ENCODE assay signal across 29 mouse cellular contexts in the genomic region with DNA sequence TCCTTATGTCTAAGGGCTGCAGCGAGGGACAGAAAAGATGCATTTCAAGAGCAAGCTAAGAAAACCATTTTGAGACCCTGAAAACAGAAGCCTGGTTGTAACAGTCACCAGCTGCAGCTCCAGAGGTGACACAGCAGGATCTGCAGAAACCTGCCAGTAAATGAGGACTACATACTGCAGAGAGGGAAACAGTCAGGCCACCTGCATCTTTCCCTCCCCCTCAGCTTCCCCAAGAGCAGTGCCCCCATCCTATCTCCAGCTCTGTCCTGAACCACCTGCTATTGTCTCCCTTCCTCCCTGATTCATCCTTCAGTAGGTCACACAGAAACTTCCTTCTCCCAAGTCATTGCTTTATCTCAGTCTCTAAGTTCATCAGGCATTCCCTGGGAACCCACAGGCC.
A peak's percentile ranks its signal among the peaks of the same experiment; 100 is the strongest.
DNase-seq lines count a peak whose midpoint lies in the region; ATAC-seq lines count a peak whose summit lies in the region.
"Had no signal": no experiment of that assay in that cellular context is flagged by ENCODE, and none has a peak within 500 bp of the region (broad histone marks: within the 10 kb centered on the region; RNA-seq: fewer than 3 reads in every experiment).

No protein-coding gene starts in this region.

- no peak overlapping the region for H3K9ac ChIP-seq in kidney, embryonic 14.5 days (ENCODE audit: low read depth, low read length)
- H3K9ac ChIP-seq in kidney, embryonic 16.5 days (replicated peaks; ENCODE audit: low read length) = no peak overlapping the region
- H3K9ac ChIP-seq: embryonic facial prominence, embryonic 13.5 days; embryonic facial prominence, embryonic 15.5 days; forebrain, embryonic 12.5 days had no signal

- H3K4me1 ChIP-seq in kidney, embryonic 14.5 days (ENCODE audit: control insufficient read depth, insufficient read depth, low read length) = peaks cover 3% of the 10 kb centered on the region; the same call in 1 of the 2 replicates
- 0 out of 2 replicates have a peak, but pooled peaks cover 4% of the 10 kb centered on the region for H3K4me1 ChIP-seq in kidney, embryonic 16.5 days (ENCODE audit: insufficient read depth, low read length)
- H3K4me1 ChIP-seq: forebrain, embryonic 10.5 days; forebrain, embryonic 12.5 days had no signal

- 29% methylated on average over 1 of the region's 1 CpGs for WGBS in kidney, embryonic 14.5 days
- WGBS in kidney, embryonic 16.5 days = 38% methylated on average over 1 of the region's 1 CpGs

- intact Hi-C loops in heart, postnatal 14 days (cut with DNase I) = no loop called here

- no peaks in the 10 kb centered on the region for H3K9me3 ChIP-seq in kidney, embryonic 14.5 days (ENCODE audit: control insufficient read depth, low read length)
- no peaks in the 10 kb centered on the region for H3K9me3 ChIP-seq in kidney, embryonic 16.5 days (ENCODE audit: low read length)
- H3K9me3 ChIP-seq: embryonic facial prominence, embryonic 13.5 days; embryonic facial prominence, embryonic 15.5 days; forebrain, embryonic 10.5 days; forebrain, embryonic 12.5 days had no signal

- H3K4me3 ChIP-seq in kidney, embryonic 14.5 days (ENCODE audit: low read length) = no peak overlapping the region
- no peak overlapping the region for H3K4me3 ChIP-seq in kidney, embryonic 16.5 days (ENCODE audit: low read length)
- H3K4me3 ChIP-seq: embryonic facial prominence, embryonic 13.5 days; embryonic facial prominence, embryonic 15.5 days; erythroblast, embryonic 14.5 days; forebrain, embryonic 10.5 days; forebrain, embryonic 12.5 days had no signal

- 0 out of 2 replicates have a peak, but pooled peaks have one; percentile 52 for ATAC-seq in kidney, embryonic 14.5 days (ENCODE audit: low FRiP score, low TSS enrichment)
- ATAC-seq in kidney, embryonic 16.5 days (ENCODE audit: low FRiP score, low TSS enrichment) = peak; percentile 54; the same call in 1 of the 2 replicates
- ATAC-seq: activated CD4-positive, CD25-positive, alpha-beta regulatory T cell, adult 4 months; CD4-positive, CD25-positive, alpha-beta regulatory T cell, adult 4 months; forebrain, embryonic 14.5 days; Patski had no signal

- H3K4me2 ChIP-seq in kidney, embryonic 14.5 days (replicated peaks; ENCODE audit: low read depth, low read length) = no peak overlapping the region
- no peak overlapping the region for H3K4me2 ChIP-seq in kidney, embryonic 16.5 days (replicated peaks; ENCODE audit: low read depth, low read length)
- H3K4me2 ChIP-seq: embryonic facial prominence, embryonic 13.5 days; embryonic facial prominence, embryonic 15.5 days; forebrain, embryonic 12.5 days had no signal

- no peaks in the 10 kb centered on the region for H3K36me3 ChIP-seq in kidney, embryonic 14.5 days (ENCODE audit: control insufficient read depth, insufficient read depth, low read length)
- no peaks in the 10 kb centered on the region for H3K36me3 ChIP-seq in kidney, embryonic 16.5 days (ENCODE audit: insufficient read depth, low read length)
- H3K36me3 ChIP-seq: embryonic facial prominence, embryonic 13.5 days; embryonic facial prominence, embryonic 15.5 days; forebrain, embryonic 10.5 days; forebrain, embryonic 12.5 days; G1E had no signal

- no peak overlapping the region for H3K27ac ChIP-seq in kidney, embryonic 14.5 days (ENCODE audit: low read depth, low read length)
- H3K27ac ChIP-seq in kidney, embryonic 16.5 days (ENCODE audit: low read length) = 0 out of 2 replicates have a peak overlapping the region, but pooled peaks have one; percentile 4
- H3K27ac ChIP-seq: embryonic facial prominence, embryonic 13.5 days; embryonic facial prominence, embryonic 15.5 days; forebrain, embryonic 10.5 days; forebrain, embryonic 12.5 days had no signal

- no peaks in the 10 kb centered on the region for H3K27me3 ChIP-seq in kidney, embryonic 14.5 days (ENCODE audit: control insufficient read depth, insufficient read depth, low read length)
- H3K27me3 ChIP-seq in kidney, embryonic 16.5 days (ENCODE audit: insufficient read depth, low read length) = no peaks in the 10 kb centered on the region
- H3K27me3 ChIP-seq: CH12.LX; embryonic facial prominence, embryonic 13.5 days; embryonic facial prominence, embryonic 15.5 days; forebrain, embryonic 12.5 days; Patski had no signal

- peak; percentile 82 for DNase-seq in heart, adult 11 months
- no peak for DNase-seq in heart, postnatal 14 days
- no peak for DNase-seq in kidney, postnatal 4 days
- no peak for DNase-seq in kidney, postnatal 14 days
- peak; percentile 24 for DNase-seq in brain, adult 2 months (ENCODE audit: low read depth, low spot score)
- DNase-seq: adrenal gland, adult 8-10 months; adrenal gland, postnatal 14 days; adrenal gland, postnatal 36 days; B cell, adult 2 months; cerebellum, adult 11 months; cerebellum, adult 18-20 months; cerebellum, adult 8-10 months; cerebellum, adult 9-11 months; cerebellum, postnatal 14 days; cerebellum, postnatal 36 days; embryo, embryonic 11 days had no signal

Comparison
In these comparisons a context has a peak if more than half of its experiments do, and no peak if none do; other contexts are left out.
1. DNase-seq: peak in heart, adult 11 months (single experiment) and brain, adult 2 months (single experiment); none in heart, postnatal 14 days (0 of 2), kidney, postnatal 4 days (0 of 2) and kidney, postnatal 14 days (single experiment).